Mouse (Mus musculus): ENCODE results near the gene Gm11444. TPM values are rescaled to one million over a fixed set of nuclear protein-coding genes. Genes with fewer than 3 reads are reported as not detected.

The Gm11444 gene
- polyA plus RNA-seq, 1 experiment from 2014 or later = not detected

Other genes starting within 250 kb of the Gm11444 start
- gene Tbx2, start 17.8 kb downstream of the Gm11444 start, polyA plus RNA-seq (2016; fragmentation: Nextera tagmentation; extraction: Ambion mirVana) = 3.8 and 4.9 TPM in 2 replicates
- 0.57 and 0.94 TPM in 2 replicates for gene Tbx4, start 36.1 kb upstream of the Gm11444 start, polyA plus RNA-seq (2016; fragmentation: Nextera tagmentation; extraction: Ambion mirVana)

All from hindbrain, embryonic 12.5 days (tissue).